Mouse (Mus musculus): ENCODE results near the gene Tmc2. TPM values are rescaled to one million over a fixed set of nuclear protein-coding genes. Genes with fewer than 3 reads are reported as not detected.

Gene Tmc2
- polyA plus RNA-seq, 1 experiment = not detected

DNA sequence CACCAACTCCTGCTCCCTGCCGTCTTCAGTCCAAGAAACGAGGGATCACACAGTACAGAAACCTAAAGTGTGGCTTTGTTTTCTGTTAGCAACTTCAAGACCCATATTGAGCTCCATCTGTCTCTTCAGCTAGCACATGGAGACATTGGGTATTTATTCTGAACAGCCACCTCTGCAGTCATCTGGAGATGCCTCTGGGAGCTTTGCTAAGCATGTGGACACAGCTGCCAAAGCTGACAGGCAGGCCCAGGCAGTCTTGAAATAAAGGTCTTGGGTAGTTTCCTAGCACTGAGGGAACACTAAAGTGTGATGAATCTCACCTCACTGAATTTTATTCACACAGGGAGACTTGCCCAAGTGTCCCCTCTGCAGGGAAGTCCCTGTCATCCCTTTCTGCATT lies 16.6 kb downstream of the Tmc2 start:
- Histone ChIP-seq H3K27ac (ENCODE audit: insufficient read depth, low read depth, low read length) (no peak overlapping the region), H3K4me3 (ENCODE audit: insufficient read depth, low read length) (no peak overlapping the region), H3K4me1 (ENCODE audit: control insufficient read depth, insufficient read depth, low read length) (no peaks in the 10 kb centered on the region)
- TF ChIP-seq POLR2A (IDR thresholded peaks at IDR 0.05; ENCODE audit: borderline replicate concordance, low read depth, low read length) (no peak), CTCF (IDR thresholded peaks at IDR 0.05; ENCODE audit: low read depth, low read length) (no peak)

DNA sequence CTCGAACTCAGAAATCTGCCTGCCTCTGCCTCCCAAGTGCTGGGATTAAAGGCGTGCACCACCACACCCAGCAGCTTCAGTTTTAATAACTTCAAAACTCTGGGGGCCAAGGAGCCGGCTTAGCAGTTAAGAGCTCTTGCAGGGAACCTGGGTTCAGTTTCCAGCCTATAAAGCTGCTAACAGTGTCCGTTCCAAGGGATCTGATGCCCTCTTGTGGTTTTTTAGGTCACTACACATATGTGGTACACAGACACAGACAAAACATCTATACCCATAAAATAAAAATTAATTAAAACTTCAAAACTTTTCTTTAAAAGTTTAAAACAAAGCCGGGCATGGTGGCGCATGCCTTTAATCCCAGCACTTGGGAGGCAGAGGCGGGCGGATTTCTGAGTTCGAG lies 51.9 kb downstream of the Tmc2 start:
- H3K27ac ChIP-seq (ENCODE audit: insufficient read depth, low read depth, low read length) = no peak overlapping the region
- H3K4me3 ChIP-seq (ENCODE audit: insufficient read depth, low read length) = no peak overlapping the region
- TF ChIP-seq POLR2A (IDR thresholded peaks at IDR 0.05; ENCODE audit: borderline replicate concordance, low read depth, low read length) = no peak
- no peak for TF ChIP-seq CTCF (IDR thresholded peaks at IDR 0.05; ENCODE audit: low read depth, low read length)
- H3K4me1 ChIP-seq (ENCODE audit: control insufficient read depth, insufficient read depth, low read length) = no peaks in the 10 kb centered on the region

DNA sequence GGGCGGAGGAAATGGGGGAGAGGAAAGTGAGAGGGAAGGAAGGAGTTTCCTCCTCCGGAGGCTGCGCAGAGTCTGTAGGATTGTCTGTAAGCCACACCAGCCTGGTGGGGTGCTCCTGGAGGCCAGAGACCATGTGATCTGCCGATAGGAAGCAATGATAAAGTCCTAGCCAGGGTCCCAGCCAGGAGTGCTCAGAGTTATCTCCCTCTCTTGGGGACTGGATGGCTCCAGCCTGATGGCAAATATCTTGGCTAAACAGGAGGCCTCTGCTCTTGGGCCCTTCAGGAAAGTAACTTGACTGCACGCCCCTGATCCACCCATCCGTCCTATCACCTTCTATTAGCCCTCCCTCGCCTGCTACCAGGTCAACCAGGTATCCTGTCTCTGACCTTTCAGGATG lies 53.2 kb downstream of the Tmc2 start:
- Histone ChIP-seq H3K27ac (ENCODE audit: insufficient read depth, low read depth, low read length) (no peak overlapping the region), H3K4me3 (ENCODE audit: insufficient read depth, low read length) (no peak overlapping the region), H3K4me1 (ENCODE audit: control insufficient read depth, insufficient read depth, low read length) (no peaks in the 10 kb centered on the region)
- TF ChIP-seq CTCF (IDR thresholded peaks at IDR 0.05; ENCODE audit: low read depth, low read length) (no peak), POLR2A (IDR thresholded peaks at IDR 0.05; ENCODE audit: borderline replicate concordance, low read depth, low read length) (no peak)

DNA sequence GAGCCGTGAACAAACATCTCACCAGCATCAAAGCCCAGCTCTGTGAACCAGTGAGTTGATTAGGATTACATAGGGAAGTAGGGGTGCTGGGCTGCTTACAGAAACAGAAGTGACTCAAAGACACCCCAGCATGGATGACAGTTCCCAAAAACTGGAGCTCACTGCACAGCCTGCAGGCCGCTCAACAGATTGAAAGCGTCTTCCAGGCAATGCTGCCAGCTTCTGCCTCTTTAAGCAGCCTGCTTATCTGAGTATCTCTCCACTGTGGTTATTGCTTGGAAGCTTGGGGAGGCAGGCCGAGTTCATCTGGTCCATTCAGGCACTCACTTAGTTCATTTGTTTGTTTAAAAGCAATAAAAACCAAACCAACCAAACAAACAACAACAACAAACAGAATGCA lies 61.8 kb downstream of the Tmc2 start:
- no peak for TF ChIP-seq POLR2A (IDR thresholded peaks at IDR 0.05; ENCODE audit: borderline replicate concordance, low read depth, low read length)
- no peak for TF ChIP-seq CTCF (IDR thresholded peaks at IDR 0.05; ENCODE audit: low read depth, low read length)

DNA sequence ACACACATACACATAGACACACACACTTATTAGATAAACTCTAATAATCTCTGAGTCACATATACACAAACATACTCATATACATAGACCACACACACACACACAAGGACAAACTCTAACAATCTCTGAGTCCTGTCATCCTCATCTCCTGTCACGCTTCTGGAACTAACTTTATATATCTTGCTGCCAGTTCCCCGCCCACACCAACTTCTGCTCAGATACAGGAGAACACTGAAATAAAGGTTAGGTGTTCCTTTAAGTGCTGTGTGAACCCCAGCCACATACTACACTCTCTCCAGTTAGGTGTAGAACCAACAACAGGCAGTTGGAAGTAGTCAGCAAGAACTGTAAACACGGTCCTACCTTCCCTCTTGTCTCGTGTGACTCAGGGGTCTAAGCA lies 65.8 kb downstream of the Tmc2 start:
- TF ChIP-seq POLR2A (IDR thresholded peaks at IDR 0.05; ENCODE audit: borderline replicate concordance, low read depth, low read length) (no peak), CTCF (IDR thresholded peaks at IDR 0.05; ENCODE audit: low read depth, low read length) (no peak)
- Histone ChIP-seq H3K27ac (ENCODE audit: insufficient read depth, low read depth, low read length) (no peak overlapping the region), H3K4me1 (ENCODE audit: control insufficient read depth, insufficient read depth, low read length) (no peaks in the 10 kb centered on the region), H3K4me3 (ENCODE audit: insufficient read depth, low read length) (no peak overlapping the region)

More for the DNA sequence above, 61.8 kb downstream of the Tmc2 start:
- Histone ChIP-seq H3K4me3 (ENCODE audit: insufficient read depth, low read length) (no peak overlapping the region), H3K4me1 (ENCODE audit: control insufficient read depth, insufficient read depth, low read length) (no peaks in the 10 kb centered on the region), H3K27ac (ENCODE audit: insufficient read depth, low read depth, low read length) (no peak overlapping the region)

DNA sequence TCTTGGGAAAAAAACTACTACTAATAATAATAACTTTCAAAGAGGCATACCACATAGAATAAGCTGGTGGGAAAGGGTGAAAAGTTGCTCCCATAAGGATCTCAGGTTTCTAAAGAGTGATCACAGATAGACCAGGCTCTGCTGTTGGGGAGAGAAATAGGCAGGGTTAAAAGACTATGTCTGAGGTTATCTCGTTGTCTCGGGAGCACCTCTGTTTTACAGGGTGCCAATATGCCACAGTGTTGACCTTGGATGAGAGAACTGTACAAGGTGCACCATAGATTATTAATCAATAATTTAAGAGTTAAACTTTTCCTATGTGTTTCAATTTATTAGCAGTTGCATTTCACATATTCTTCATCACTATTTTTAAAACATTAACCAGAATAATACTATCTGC lies 66.9 kb downstream of the Tmc2 start:
- TF ChIP-seq POLR2A (IDR thresholded peaks at IDR 0.05; ENCODE audit: borderline replicate concordance, low read depth, low read length) (no peak), CTCF (IDR thresholded peaks at IDR 0.05; ENCODE audit: low read depth, low read length) (no peak)
- Histone ChIP-seq H3K4me1 (ENCODE audit: control insufficient read depth, insufficient read depth, low read length) (no peaks in the 10 kb centered on the region), H3K4me3 (ENCODE audit: insufficient read depth, low read length) (no peak overlapping the region), H3K27ac (ENCODE audit: insufficient read depth, low read depth, low read length) (no peak overlapping the region)

DNA sequence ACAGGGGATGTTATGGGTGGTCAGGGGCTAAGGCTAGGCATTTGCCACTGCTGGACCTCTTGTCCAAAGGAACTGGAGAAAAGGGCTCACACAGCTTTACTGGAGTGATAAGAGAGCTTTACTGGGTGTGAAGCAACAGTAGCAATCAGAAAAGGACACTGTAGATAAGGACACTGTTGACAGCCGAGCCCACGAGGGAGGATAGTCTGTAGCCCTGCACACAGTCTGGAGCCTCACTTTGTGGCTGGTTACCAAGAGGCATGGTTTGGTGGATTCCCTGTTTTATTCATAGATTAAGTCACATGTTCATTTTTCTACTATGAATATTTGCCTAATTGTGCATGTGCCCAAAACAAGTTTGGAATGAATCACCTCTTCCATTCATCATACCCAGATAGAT lies 67.4 kb downstream of the Tmc2 start:
- Histone ChIP-seq H3K4me3 (ENCODE audit: insufficient read depth, low read length) (no peak overlapping the region), H3K4me1 (ENCODE audit: control insufficient read depth, insufficient read depth, low read length) (no peaks in the 10 kb centered on the region), H3K27ac (ENCODE audit: insufficient read depth, low read depth, low read length) (no peak overlapping the region)
- TF ChIP-seq CTCF (IDR thresholded peaks at IDR 0.05; ENCODE audit: low read depth, low read length) = no peak
- TF ChIP-seq POLR2A (IDR thresholded peaks at IDR 0.05; ENCODE audit: borderline replicate concordance, low read depth, low read length) = no peak

DNA sequence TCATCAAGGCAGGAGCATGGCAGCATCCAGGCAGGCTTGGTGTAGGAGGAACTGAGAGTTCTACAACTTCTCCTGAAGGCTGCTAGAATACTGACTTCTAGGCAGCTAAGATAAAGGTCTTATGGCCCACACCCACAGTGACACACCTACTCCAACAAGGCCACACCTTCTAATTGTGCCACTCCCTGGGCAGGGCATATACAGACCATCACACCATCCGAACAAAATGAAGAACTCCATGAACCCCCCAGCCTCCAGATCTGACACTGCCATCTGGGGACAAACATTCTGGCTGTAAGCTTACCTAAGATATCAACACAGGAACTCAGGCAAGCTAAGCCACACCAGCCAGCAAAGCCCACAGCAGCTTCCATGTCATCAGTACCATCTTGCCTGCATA lies 70.5 kb downstream of the Tmc2 start:
- TF ChIP-seq POLR2A (IDR thresholded peaks at IDR 0.05; ENCODE audit: borderline replicate concordance, low read depth, low read length) (no peak), CTCF (IDR thresholded peaks at IDR 0.05; ENCODE audit: low read depth, low read length) (no peak)
- no peaks in the 10 kb centered on the region for H3K4me1 ChIP-seq (ENCODE audit: control insufficient read depth, insufficient read depth, low read length)
- no peak overlapping the region for H3K4me3 ChIP-seq (ENCODE audit: insufficient read depth, low read length)
- no peak overlapping the region for H3K27ac ChIP-seq (ENCODE audit: insufficient read depth, low read depth, low read length)

DNA sequence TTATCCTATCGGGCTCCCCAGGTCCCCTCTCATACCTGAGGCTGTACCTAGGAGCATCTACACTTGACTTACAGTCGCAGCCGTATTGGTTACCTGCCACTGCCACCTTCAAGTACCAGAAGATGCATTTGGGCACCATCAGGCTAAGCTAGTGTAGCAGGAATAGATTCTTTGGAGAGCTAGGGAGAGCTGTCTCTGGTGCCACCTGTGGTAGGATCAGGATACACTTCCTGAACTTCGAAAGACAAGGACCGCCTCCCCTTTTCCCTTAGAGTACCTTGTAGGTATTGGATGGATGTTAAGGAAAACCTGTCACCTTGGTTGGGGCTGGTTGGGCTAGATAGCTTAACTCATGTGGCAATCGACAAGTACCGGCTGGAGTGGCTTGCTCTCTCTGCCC lies 73.1 kb downstream of the Tmc2 start:
- no peak overlapping the region for H3K4me3 ChIP-seq (ENCODE audit: insufficient read depth, low read length)
- peaks cover 3% of the 10 kb centered on the region for H3K4me1 ChIP-seq (ENCODE audit: control insufficient read depth, insufficient read depth, low read length)
- TF ChIP-seq CTCF (IDR thresholded peaks at IDR 0.05; ENCODE audit: low read depth, low read length) = no peak
- TF ChIP-seq POLR2A (IDR thresholded peaks at IDR 0.05; ENCODE audit: borderline replicate concordance, low read depth, low read length) = no peak
- H3K27ac ChIP-seq (ENCODE audit: insufficient read depth, low read depth, low read length) = no peak overlapping the region

DNA sequence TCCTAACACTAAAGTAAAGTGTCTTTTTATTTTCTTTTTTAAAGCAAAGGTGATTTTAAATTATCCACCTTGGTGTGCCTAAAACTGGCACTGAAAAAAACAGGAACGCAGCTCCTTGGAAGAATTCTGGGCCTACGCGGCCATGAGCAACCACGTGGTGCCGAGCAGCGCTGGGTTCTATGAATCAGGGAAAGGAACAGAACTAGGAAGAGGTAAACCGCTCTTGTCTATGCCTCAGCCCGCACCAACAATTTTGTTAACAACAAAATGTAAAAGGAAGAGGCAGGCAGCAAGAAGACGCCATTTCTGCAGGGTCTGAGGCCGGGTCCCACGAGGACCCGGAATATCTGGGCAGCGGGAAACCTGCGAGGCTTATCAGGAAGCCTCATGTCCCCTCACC lies 78.7 kb downstream of the Tmc2 start:
- Histone ChIP-seq H3K4me3 (ENCODE audit: insufficient read depth, low read length) (peak overlapping the region; percentile 79), H3K27ac (ENCODE audit: insufficient read depth, low read depth, low read length) (peak overlapping the region; percentile 61), H3K4me1 (ENCODE audit: control insufficient read depth, insufficient read depth, low read length) (peaks cover 16% of the 10 kb centered on the region)
- TF ChIP-seq CTCF (IDR thresholded peaks at IDR 0.05; ENCODE audit: low read depth, low read length) (no peak), POLR2A (IDR thresholded peaks at IDR 0.05; ENCODE audit: borderline replicate concordance, low read depth, low read length) (peak; percentile 58; the same call in 1 of the 2 replicates)
